Mouse (Mus musculus) MEL (cell line): ENCODE measurements around the gene Man1c1.

ENCODE experiments used
- EP300 ChIP-seq, 2 experiments: IDR thresholded peaks; 2 replicates each; pipeline ENCODE4 v1.6.1; 2011; ENCODE audit warnings: improper control_type of control experiment in 2 of 2, low read length in 2 of 2, low read depth in 1 of 2, mild to moderate bottlenecking in 1 of 2
- GATA1 ChIP-seq: IDR thresholded peaks from 2 replicates; pipeline ENCODE4 v1.6.1; 2011; ENCODE audit warnings: low read depth, low read length, improper control_type of control experiment
- MEF2A ChIP-seq: IDR thresholded peaks from 2 replicates; pipeline ENCODE4 v1.6.1; 2014; ENCODE audit warnings: low read depth, mild to moderate bottlenecking, inconsistent platforms, low read length, improper control_type of control experiment; ENCODE audit not compliant: poor library complexity, insufficient replicate concordance, severe bottlenecking; ENCODE audit errors: extremely low read depth
- POLR2A ChIP-seq, 2 experiments: IDR thresholded peaks; 2 replicates each; pipeline ENCODE4 v1.6.1; 2011 to 2012; ENCODE audit warnings: low read length in 2 of 2, mild to moderate bottlenecking in 2 of 2, control low read depth in 1 of 2, improper control_type of control experiment in 1 of 2, low read depth in 1 of 2, moderate library complexity in 1 of 2; ENCODE audit not compliant: control insufficient read depth in 1 of 2, insufficient read depth in 1 of 2, poor library complexity in 1 of 2
- USF1 ChIP-seq: IDR thresholded peaks from 2 replicates; pipeline ENCODE4 v1.6.1; 2014; ENCODE audit warnings: low read depth, mild to moderate bottlenecking, inconsistent platforms, low read length, improper control_type of control experiment, moderate library complexity

DNA sequence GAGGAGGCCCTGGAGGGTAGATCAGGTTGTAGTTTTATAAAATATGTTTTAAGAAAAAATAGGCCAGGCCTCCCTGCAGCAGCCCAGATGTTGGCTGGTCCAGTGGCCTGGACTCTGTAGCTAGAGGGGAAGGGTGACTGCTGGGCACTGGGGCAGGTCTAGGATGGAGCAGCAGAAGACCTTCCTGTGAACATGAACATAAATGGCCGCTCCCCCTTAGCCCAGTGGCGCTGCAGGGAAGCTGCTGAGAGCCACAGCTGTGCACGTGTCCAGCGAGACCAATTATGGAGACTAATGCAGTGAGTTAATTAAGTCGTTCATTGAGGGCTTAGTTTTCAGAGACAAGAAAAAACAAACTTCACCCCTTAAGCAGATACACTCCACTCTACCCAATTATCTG, 178.3 kb downstream of the Man1c1 start:
- TF ChIP-seq POLR2A (IDR thresholded peaks at IDR 0.05; ENCODE audit: control insufficient read depth in 1 of 2, insufficient read depth in 1 of 2, low read depth in 1 of 2, low read length in 2 of 2, poor library complexity in 1 of 2): no peak
- TF ChIP-seq GATA1: no peak
- no peak for TF ChIP-seq USF1
- TF ChIP-seq MEF2A: no peak
- TF ChIP-seq EP300 (IDR thresholded peaks at IDR 0.05; ENCODE audit: low read depth in 1 of 2, low read length in 2 of 2): no peak
